Mouse (Mus musculus) forebrain, embryonic 10.5 days (tissue): ENCODE measurements at regions not wholly inside any gene's neighbourhood (a gene's known extent, or its start where the extent isn't known, plus 50 kb on each side); places are given as distances from the start of the nearest gene placed in this dataset.

ENCODE experiments used
- DNase-seq: peaks from one replicate; pipeline ENCODE4 v3.0.0-alpha.2; 2017; ENCODE audit warnings: low spot score; ENCODE audit errors: extremely low spot score
- H3K27ac ChIP-seq: fragments of 300-500 bp; sonication (generic); 2 replicates; pipeline ENCODE4 v1.5.1; 2016; ENCODE audit warnings: mild to moderate bottlenecking
- H3K27me3 ChIP-seq: fragments of 300-500 bp; sonication (generic); 2 replicates; pipeline ENCODE4 v1.6.1; 2016; ENCODE audit warnings: mild to moderate bottlenecking; ENCODE audit not compliant: poor library complexity, severe bottlenecking
- H3K36me3 ChIP-seq: fragments of 300-500 bp; sonication (generic); replicated peaks from 2 replicates; pipeline ENCODE4 v1.6.1; 2016; ENCODE audit warnings: mild to moderate bottlenecking, moderate library complexity
- H3K4me1 ChIP-seq: fragments of 300-500 bp; sonication (generic); 2 replicates; pipeline ENCODE4 v1.6.1; 2016
- H3K4me3 ChIP-seq: fragments of 300-500 bp; sonication (generic); 2 replicates; pipeline ENCODE4 v1.5.1; 2016; ENCODE audit warnings: mild to moderate bottlenecking, moderate library complexity
- H3K9me3 ChIP-seq: fragments of 300-500 bp; sonication (generic); 2 replicates; pipeline ENCODE4 v1.6.1; 2016; ENCODE audit warnings: mild to moderate bottlenecking, moderate library complexity
- WGBS: fragments of 180-500 bp; shearing (Covaris S2); methylation state at CpG from one replicate; pipeline ENCODE4 v1.1.7; 2016; 5-methylcytosine and 5-hydroxymethylcytosine counted together

GRCm38 (mm10) chr10:38875667-38876245 lies 54.2 kb upstream of the Rfpl4b start:
- no peak overlapping the region for H3K27ac ChIP-seq
- peak; percentile 37 for DNase-seq
- no peaks in the 10 kb centered on the region for H3K27me3 ChIP-seq
- 30% methylated on average over 5 of the region's 5 CpGs for WGBS
- H3K9me3 ChIP-seq: no peaks in the 10 kb centered on the region
- no peaks in the 10 kb centered on the region for H3K4me1 ChIP-seq
- no peak overlapping the region for H3K4me3 ChIP-seq
- no peaks in the 10 kb centered on the region for H3K36me3 ChIP-seq

GRCm38 (mm10) chr10:38879271-38879670 lies 57.7 kb upstream of the Rfpl4b start:
- no peak for DNase-seq
- Histone ChIP-seq H3K36me3 (no peaks in the 10 kb centered on the region), H3K9me3 (no peaks in the 10 kb centered on the region), H3K27me3 (no peaks in the 10 kb centered on the region), H3K4me1 (peaks cover 8% of the 10 kb centered on the region), H3K27ac (no peak overlapping the region), H3K4me3 (no peak overlapping the region)
- WGBS: 91% methylated on average over 7 of the region's 7 CpGs

- H3K27me3 ChIP-seq: no peaks in the 10 kb centered on the region
- no peak for DNase-seq
- 79% methylated on average over 7 of the region's 7 CpGs for WGBS
- H3K4me3 ChIP-seq: no peak overlapping the region
- H3K36me3 ChIP-seq: no peaks in the 10 kb centered on the region
- H3K27ac ChIP-seq: 0 out of 2 replicates have a peak overlapping the region, but pooled peaks have one; percentile 25
- no peaks in the 10 kb centered on the region for H3K9me3 ChIP-seq
- H3K4me1 ChIP-seq: peaks cover 12% of the 10 kb centered on the region
These were observed 59.1 kb upstream of the Rfpl4b start for GRCm38 (mm10) chr10:38880642-38881187.

- no peak for DNase-seq
- Histone ChIP-seq H3K4me1 (peaks cover 12% of the 10 kb centered on the region), H3K27ac (no peak overlapping the region), H3K9me3 (no peaks in the 10 kb centered on the region), H3K4me3 (no peak overlapping the region), H3K27me3 (no peaks in the 10 kb centered on the region), H3K36me3 (no peaks in the 10 kb centered on the region)
- 94% methylated on average over 6 of the region's 6 CpGs for WGBS
These were observed 60.6 kb upstream of the Rfpl4b start for GRCm38 (mm10) chr10:38882154-38882553.

DNA sequence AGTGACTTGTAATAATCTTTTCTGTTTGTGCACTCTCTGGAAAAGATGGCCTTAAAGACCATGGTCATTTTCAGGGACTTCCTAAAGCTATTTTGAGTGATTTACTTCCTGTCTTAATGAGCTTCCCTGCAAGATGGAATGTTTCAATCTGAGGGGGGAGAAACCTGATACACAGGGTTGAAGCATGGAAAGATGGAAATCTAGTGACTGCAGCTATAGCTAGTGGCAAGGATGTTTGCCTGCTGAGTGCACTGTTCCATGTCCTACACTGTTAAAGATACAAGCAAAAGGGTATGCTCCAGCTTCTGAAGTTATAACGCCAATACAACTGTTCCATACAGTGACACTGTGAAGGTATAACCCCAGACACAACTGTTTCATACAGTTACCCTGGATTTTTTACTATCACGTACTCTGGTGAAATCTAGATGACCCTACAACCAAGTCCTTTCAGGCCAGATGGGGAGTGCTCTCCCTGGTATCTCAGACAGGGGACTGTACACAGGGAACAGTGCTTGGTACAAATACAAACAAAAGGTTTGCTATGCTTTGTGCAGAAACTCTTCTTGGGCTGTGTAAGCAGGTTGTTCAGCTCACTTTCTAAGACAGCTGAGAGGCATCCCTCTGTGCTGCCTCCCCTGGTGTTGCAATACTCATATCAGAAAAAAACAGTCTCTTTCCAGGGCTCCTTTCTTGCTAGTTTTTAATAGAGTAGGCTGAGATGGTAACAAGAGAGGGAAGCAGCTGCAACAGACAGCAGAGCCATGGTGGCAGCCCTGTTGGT lies 62.4 kb upstream of the Rfpl4b start:
- Histone ChIP-seq H3K4me1 (peaks cover 12% of the 10 kb centered on the region), H3K9me3 (no peaks in the 10 kb centered on the region), H3K27ac (no peak overlapping the region), H3K4me3 (no peak overlapping the region), H3K27me3 (no peaks in the 10 kb centered on the region), H3K36me3 (no peaks in the 10 kb centered on the region)
- DNase-seq: no peak
- 90% methylated on average over 2 of the region's 2 CpGs for WGBS

- DNase-seq: no peak
- Histone ChIP-seq H3K4me3 (no peak overlapping the region), H3K27me3 (no peaks in the 10 kb centered on the region), H3K4me1 (peaks cover 12% of the 10 kb centered on the region), H3K36me3 (no peaks in the 10 kb centered on the region), H3K9me3 (no peaks in the 10 kb centered on the region), H3K27ac (no peak overlapping the region)
- WGBS: 84% methylated on average over 4 of the region's 4 CpGs
These were observed 63.1 kb upstream of the Rfpl4b start for GRCm38 (mm10) chr10:38884641-38885040.

DNA sequence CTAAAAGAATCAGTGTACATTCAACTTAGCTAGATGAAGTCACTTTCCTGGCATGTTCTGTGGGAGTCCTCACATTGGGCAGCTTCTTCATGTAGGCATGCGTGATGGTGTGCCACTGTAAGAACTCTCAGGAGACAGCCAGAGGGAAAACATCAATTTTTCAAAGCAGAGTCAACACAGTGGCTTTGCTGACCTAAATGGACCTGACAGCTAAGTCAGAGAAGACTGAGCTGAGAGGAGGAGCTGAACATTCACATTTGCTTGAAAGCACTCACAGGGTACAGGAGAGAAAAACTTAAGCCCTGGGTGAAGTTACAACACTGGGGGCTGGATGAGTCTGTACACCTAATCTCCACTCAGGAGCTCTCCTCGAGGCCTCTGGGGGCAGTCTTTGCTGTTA lies 64.9 kb upstream of the Rfpl4b start:
- H3K9me3 ChIP-seq: no peaks in the 10 kb centered on the region
- WGBS: 73% methylated on average over 2 of the region's 2 CpGs
- H3K27ac ChIP-seq: no peak overlapping the region
- peaks cover 12% of the 10 kb centered on the region for H3K4me1 ChIP-seq
- H3K27me3 ChIP-seq: no peaks in the 10 kb centered on the region
- no peak for DNase-seq
- no peak overlapping the region for H3K4me3 ChIP-seq
- H3K36me3 ChIP-seq: no peaks in the 10 kb centered on the region

DNA sequence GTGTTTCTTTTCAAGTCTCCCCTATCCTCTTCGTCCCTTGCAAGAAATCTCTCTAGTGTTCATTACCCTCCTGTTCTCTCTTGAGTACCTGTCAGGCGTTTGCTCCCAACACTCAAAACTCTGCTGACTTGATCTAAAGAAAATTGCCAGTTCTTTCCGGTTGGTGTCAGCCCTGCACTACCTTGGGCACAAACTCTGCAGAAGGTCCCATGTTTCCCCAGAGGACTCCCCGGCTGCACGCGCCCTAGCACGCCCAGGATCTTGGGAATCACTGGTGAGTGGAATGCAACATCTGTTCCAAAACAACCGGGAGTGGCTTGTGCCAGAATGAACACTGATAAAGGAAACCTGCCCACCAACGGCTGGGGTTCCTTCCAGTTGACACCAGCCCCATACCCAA lies 66.3 kb upstream of the Rfpl4b start:
- WGBS: 90% methylated on average over 9 of the region's 9 CpGs
- no peak for DNase-seq
- Histone ChIP-seq H3K27ac (no peak overlapping the region), H3K9me3 (no peaks in the 10 kb centered on the region), H3K4me1 (peaks cover 12% of the 10 kb centered on the region), H3K36me3 (no peaks in the 10 kb centered on the region), H3K27me3 (no peaks in the 10 kb centered on the region), H3K4me3 (no peak overlapping the region)

GRCm38 (mm10) chr10:38894706-38895105 lies 70.6 kb upstream of the Lama4 start:
- Histone ChIP-seq H3K4me1 (0 out of 2 replicates have a peak, but pooled peaks cover 3% of the 10 kb centered on the region), H3K4me3 (no peak overlapping the region), H3K27me3 (no peaks in the 10 kb centered on the region), H3K36me3 (no peaks in the 10 kb centered on the region), H3K9me3 (no peaks in the 10 kb centered on the region), H3K27ac (no peak overlapping the region)
- WGBS: 38% methylated on average over 1 of the region's 1 CpGs
- no peak for DNase-seq

- Histone ChIP-seq H3K27ac (no peak overlapping the region), H3K4me3 (no peak overlapping the region), H3K9me3 (no peaks in the 10 kb centered on the region), H3K27me3 (no peaks in the 10 kb centered on the region), H3K36me3 (no peaks in the 10 kb centered on the region), H3K4me1 (0 out of 2 replicates have a peak, but pooled peaks cover 3% of the 10 kb centered on the region)
- DNase-seq: no peak
- 85% methylated on average over 3 of the region's 3 CpGs for WGBS
These were observed 69.7 kb upstream of the Lama4 start for GRCm38 (mm10) chr10:38895656-38896055.

DNA sequence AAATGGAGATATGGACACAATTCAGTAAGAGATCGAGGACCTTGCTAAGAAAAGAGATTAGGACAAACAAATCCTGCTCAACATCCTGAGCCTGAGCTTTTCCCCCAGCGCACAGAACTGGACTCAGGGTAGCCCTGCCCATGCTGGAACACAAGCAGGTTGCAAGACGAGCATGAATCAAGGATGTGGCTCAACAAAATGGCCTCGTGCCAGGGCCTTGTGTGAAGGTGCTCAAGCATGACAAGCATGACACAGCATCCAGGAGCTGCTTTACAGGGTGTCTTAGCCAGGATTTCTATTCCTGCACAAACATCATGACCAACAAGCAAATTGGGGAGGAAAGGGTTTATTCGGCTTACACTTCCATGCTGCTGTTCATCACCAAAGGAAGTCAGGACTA lies 67.7 kb upstream of the Lama4 start:
- 88% methylated on average over 5 of the region's 5 CpGs for WGBS
- no peaks in the 10 kb centered on the region for H3K27me3 ChIP-seq
- H3K36me3 ChIP-seq: no peaks in the 10 kb centered on the region
- no peak overlapping the region for H3K4me3 ChIP-seq
- no peaks in the 10 kb centered on the region for H3K9me3 ChIP-seq
- DNase-seq: no peak
- H3K27ac ChIP-seq: no peak overlapping the region
- H3K4me1 ChIP-seq: 0 out of 2 replicates have a peak, but pooled peaks cover 3% of the 10 kb centered on the region

DNA sequence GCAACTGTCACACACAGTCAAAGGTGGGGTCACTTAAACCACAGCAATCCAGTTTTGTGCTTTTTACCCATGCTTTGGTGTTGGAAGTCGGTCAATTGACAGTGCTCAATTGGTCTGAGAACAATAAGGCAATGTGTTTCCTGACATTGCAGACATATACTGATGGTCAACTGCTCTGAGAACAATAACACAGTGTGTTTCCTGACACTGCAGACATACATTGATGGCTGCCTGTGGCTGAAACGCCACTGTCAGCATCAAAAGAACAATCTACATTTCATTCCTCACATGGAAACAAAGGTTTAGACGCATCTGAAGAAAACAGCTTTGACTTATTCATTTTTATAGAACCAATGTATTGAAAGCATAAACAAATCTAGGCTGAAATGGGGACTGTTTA lies 59.2 kb upstream of the Lama4 start:
- Histone ChIP-seq H3K4me1 (no peaks in the 10 kb centered on the region), H3K27me3 (no peaks in the 10 kb centered on the region), H3K36me3 (no peaks in the 10 kb centered on the region), H3K4me3 (no peak overlapping the region), H3K27ac (no peak overlapping the region), H3K9me3 (no peaks in the 10 kb centered on the region)
- DNase-seq: no peak
- 58% methylated on average over 3 of the region's 3 CpGs for WGBS

GRCm38 (mm10) chr10:38907835-38908234 lies 57.5 kb upstream of the Lama4 start:
- Histone ChIP-seq H3K4me1 (no peaks in the 10 kb centered on the region), H3K27ac (no peak overlapping the region), H3K27me3 (no peaks in the 10 kb centered on the region), H3K4me3 (no peak overlapping the region), H3K9me3 (no peaks in the 10 kb centered on the region), H3K36me3 (no peaks in the 10 kb centered on the region)
- 72% methylated on average over 2 of the region's 2 CpGs for WGBS
- no peak for DNase-seq
